Mouse (Mus musculus) heart, adult 2 months (tissue): ENCODE measurements around the gene Spag16. TPM values are rescaled to one million over a fixed set of nuclear protein-coding genes. Genes with fewer than 3 reads are reported as not detected.

Source experiments
- DNase-seq, 2 experiments: peaks; one replicate each; pipeline ENCODE4 v3.0.0; 2021
- H3K27ac ChIP-seq: fragments of 200-600 bp; 2 replicates; pipeline ENCODE4 v1.8.1; 2022
- H3K27me3 ChIP-seq: fragments of 200-500 bp; 2 replicates; pipeline ENCODE4 v1.6.1; 2012; ENCODE audit warnings: mild to moderate bottlenecking, low read length, inconsistent platforms, mixed read lengths; ENCODE audit not compliant: control insufficient read depth, insufficient read depth
- H3K36me3 ChIP-seq: fragments of 200-500 bp; 2 replicates; pipeline ENCODE4 v1.6.1; 2012; ENCODE audit warnings: low read length, inconsistent platforms; ENCODE audit not compliant: control insufficient read depth, insufficient read depth
- H3K4me1 ChIP-seq: fragments of 200-500 bp; 2 replicates; pipeline ENCODE4 v1.6.1; 2011; ENCODE audit warnings: low read length; ENCODE audit not compliant: control insufficient read depth, insufficient read depth
- H3K4me3 ChIP-seq: fragments of 200-600 bp; 2 replicates; pipeline ENCODE4 v1.8.1; 2022
- H3K79me2 ChIP-seq: fragments of 200-500 bp; replicated peaks from 2 replicates; pipeline ENCODE4 v1.6.1; 2012; ENCODE audit warnings: mild to moderate bottlenecking, inconsistent platforms, low read length, moderate library complexity, mixed read lengths; ENCODE audit not compliant: control insufficient read depth, insufficient read depth
- H3K9ac ChIP-seq: fragments of 200-500 bp; 2 replicates; pipeline ENCODE4 v1.6.1; 2012; ENCODE audit warnings: low read depth, mild to moderate bottlenecking, control low read depth, inconsistent platforms, low read length, mixed read lengths
- CTCF ChIP-seq: fragments of 200-600 bp; IDR thresholded peaks from 2 replicates; pipeline ENCODE4 v1.8.1; 2022; ENCODE audit warnings: antibody characterized with exemption, mild to moderate bottlenecking, moderate library complexity
- EP300 ChIP-seq: fragments of 200-500 bp; IDR thresholded peaks from 2 replicates; pipeline ENCODE4 v1.6.1; 2011; ENCODE audit warnings: low read depth, low read length, control low read depth; ENCODE audit not compliant: insufficient read depth
- POLR2A ChIP-seq: fragments of 200-500 bp; IDR thresholded peaks from 2 replicates; pipeline ENCODE4 v1.6.1; 2011; ENCODE audit warnings: mild to moderate bottlenecking, low read depth, low read length, control low read depth; ENCODE audit not compliant: insufficient read depth
- WGBS: fragments of 180-500 bp; shearing (Covaris S2); methylation state at CpG from one replicate; pipeline ENCODE4 v1.1.7; 2018; 5-methylcytosine and 5-hydroxymethylcytosine counted together
- intact Hi-C: fragments of 180-260 bp; cut with DNase I; formaldehyde crosslinking; loops from one replicate; pipeline ENCODE4 v1.15.1; 2025
- polyA plus RNA-seq: library from polyadenylated mRNA; depleted of rRNA; stranded (reverse); fragments of >200 nt; gene quantifications from 2 replicates; pipeline ENCODE4 v1.2.3, GENCODE M21; 2012
- total RNA-seq, 2 experiments: library from RNA; stranded (reverse); gene quantifications; 2 replicates each; pipeline ENCODE4 v1.2.3; 2021

The Spag16 gene
- total and polyA plus RNA-seq, 3 experiments, result 0.47 TPM; not detected in 2

GRCm38 (mm10) chr1:70479864-70480263 is 653.1 kb downstream of the Spag16 start:
- H3K36me3 ChIP-seq, result no peaks in the 10 kb centered on the region
- no peaks in the 10 kb centered on the region for H3K27me3 ChIP-seq
- no peaks in the 10 kb centered on the region for H3K4me1 ChIP-seq
- DNase-seq, result no peak
- H3K9ac ChIP-seq, result no peak overlapping the region
- 89% methylated on average over 1 of the region's 1 CpGs for WGBS
- no peak overlapping the region for H3K27ac ChIP-seq
- H3K4me3 ChIP-seq, result no peak overlapping the region
- TF ChIP-seq EP300 (no peak), CTCF (no peak), POLR2A (no peak)
- intact Hi-C loops, result no loop called here
- no peaks in the 10 kb centered on the region for H3K79me2 ChIP-seq

GRCm38 (mm10) chr1:70518918-70519317 is 692.1 kb downstream of the Spag16 start:
- H3K36me3 ChIP-seq, result no peaks in the 10 kb centered on the region
- no peak for DNase-seq
- no peak overlapping the region for H3K27ac ChIP-seq
- no peaks in the 10 kb centered on the region for H3K79me2 ChIP-seq
- H3K9ac ChIP-seq, result no peak overlapping the region
- TF ChIP-seq POLR2A, result no peak
- intact Hi-C loops, result no loop called here
- no peaks in the 10 kb centered on the region for H3K27me3 ChIP-seq
- H3K4me1 ChIP-seq, result no peaks in the 10 kb centered on the region
- no peak overlapping the region for H3K4me3 ChIP-seq

GRCm38 (mm10) chr1:70527134-70527533 is 700.4 kb downstream of the Spag16 start:
- Histone ChIP-seq H3K36me3 (no peaks in the 10 kb centered on the region), H3K9ac (no peak overlapping the region), H3K4me3 (no peak overlapping the region), H3K27me3 (no peaks in the 10 kb centered on the region), H3K27ac (no peak overlapping the region), H3K79me2 (no peaks in the 10 kb centered on the region), H3K4me1 (no peaks in the 10 kb centered on the region)
- 68% methylated on average over 2 of the region's 2 CpGs for WGBS
- no peak for DNase-seq
- no peak for TF ChIP-seq EP300
- no peak for TF ChIP-seq POLR2A
- no peak for TF ChIP-seq CTCF
- intact Hi-C loops, result no loop called here

- no peak for TF ChIP-seq EP300
- peak; percentile 15; the same call in 1 of the 2 replicates for TF ChIP-seq CTCF
- Histone ChIP-seq H3K79me2 (no peaks in the 10 kb centered on the region), H3K9ac (no peak overlapping the region), H3K27ac (no peak overlapping the region), H3K4me3 (no peak overlapping the region), H3K4me1 (no peaks in the 10 kb centered on the region), H3K27me3 (no peaks in the 10 kb centered on the region), H3K36me3 (no peaks in the 10 kb centered on the region)
- peak; percentile 26 to 36 for DNase-seq
- WGBS, result 52% methylated on average over 2 of the region's 2 CpGs
- intact Hi-C loops, result no loop called here
Observed at GRCm38 (mm10) chr1:70529771-70530170, 703.0 kb downstream of the Spag16 start.

GRCm38 (mm10) chr1:70551839-70552238 is 725.1 kb downstream of the Spag16 start:
- H3K27ac ChIP-seq, result no peak overlapping the region
- 57% methylated on average over 2 of the region's 2 CpGs for WGBS
- intact Hi-C loops, result no loop called here

GRCm38 (mm10) chr1:70621805-70622204 is 795.0 kb downstream of the Spag16 start:
- DNase-seq, result no peak
- no peaks in the 10 kb centered on the region for H3K79me2 ChIP-seq
- H3K4me3 ChIP-seq, result no peak overlapping the region
- H3K4me1 ChIP-seq, result no peaks in the 10 kb centered on the region
- no peaks in the 10 kb centered on the region for H3K36me3 ChIP-seq
- TF ChIP-seq EP300, result no peak
- no peak for TF ChIP-seq POLR2A
- TF ChIP-seq CTCF, result no peak
- H3K27ac ChIP-seq, result no peak overlapping the region
- intact Hi-C loops, result no loop called here
- no peaks in the 10 kb centered on the region for H3K27me3 ChIP-seq
- WGBS, result 76% methylated on average over 3 of the region's 3 CpGs
- no peak overlapping the region for H3K9ac ChIP-seq

More at GRCm38 (mm10) chr1:70551839-70552238, 725.1 kb downstream of the Spag16 start:
- no peak for DNase-seq
- TF ChIP-seq EP300 (no peak), CTCF (no peak), POLR2A (no peak)
- H3K79me2 ChIP-seq, result no peaks in the 10 kb centered on the region
- H3K36me3 ChIP-seq, result no peaks in the 10 kb centered on the region
- no peak overlapping the region for H3K9ac ChIP-seq
- H3K4me3 ChIP-seq, result no peak overlapping the region
- H3K4me1 ChIP-seq, result no peaks in the 10 kb centered on the region
- no peaks in the 10 kb centered on the region for H3K27me3 ChIP-seq
